Mouse (Mus musculus): ENCODE measurements at regions not wholly inside any gene's neighbourhood (a gene's known extent, or its start where the extent isn't known, plus 50 kb on each side); places are given as distances from the start of the nearest gene placed in this dataset.

DNA sequence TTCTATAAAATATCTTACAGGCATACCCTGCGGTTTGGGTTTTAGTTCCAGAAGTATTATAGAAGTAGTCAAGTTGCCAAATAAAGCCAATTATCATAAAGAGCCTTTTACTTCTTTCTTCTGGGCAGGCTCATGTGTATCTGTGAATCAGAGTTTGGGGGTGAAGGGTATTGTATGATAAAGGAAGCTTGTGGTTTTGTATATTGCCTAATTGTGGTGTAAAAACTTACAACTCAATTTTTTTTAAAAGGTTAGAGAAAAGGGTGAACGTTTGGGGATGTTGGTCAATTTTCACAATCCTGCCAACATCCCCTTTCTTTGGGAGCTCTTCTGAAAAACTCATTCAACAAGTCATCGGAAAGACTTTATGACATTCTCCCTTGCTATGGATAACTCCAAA, 219.0 kb upstream of the Gpr149 start:
- Histone ChIP-seq H3K27me3 (ENCODE audit: control insufficient read depth, insufficient read depth, low read length) (no peaks in the 10 kb centered on the region), H3K4me1 (replicated peaks; ENCODE audit: control insufficient read depth, insufficient read depth) (no peaks in the 10 kb centered on the region), H3K9ac (ENCODE audit: low read length) (no peak overlapping the region), H3K4me2 (replicated peaks; ENCODE audit: low read depth) (no peak overlapping the region), H3K36me3 (ENCODE audit: control insufficient read depth, insufficient read depth, low read length) (no peaks in the 10 kb centered on the region), H3K27ac (replicated peaks) (no peak overlapping the region), H3K4me3 (ENCODE audit: low read depth, low read length) (no peak overlapping the region), H3K9me3 (ENCODE audit: control insufficient read depth, low read length) (no peaks in the 10 kb centered on the region)
- WGBS, result 85% methylated on average over 3 of the region's 3 CpGs
- TF ChIP-seq CTCF (IDR thresholded peaks at IDR 0.05; ENCODE audit: low read depth), result no peak
- TF ChIP-seq EP300 (optimal IDR thresholded peaks at IDR 0.05), result no peak
- ATAC-seq (ENCODE audit: low FRiP score, low TSS enrichment) (no peak), DNase-seq (ENCODE audit: low spot score) (no peak)

DNA sequence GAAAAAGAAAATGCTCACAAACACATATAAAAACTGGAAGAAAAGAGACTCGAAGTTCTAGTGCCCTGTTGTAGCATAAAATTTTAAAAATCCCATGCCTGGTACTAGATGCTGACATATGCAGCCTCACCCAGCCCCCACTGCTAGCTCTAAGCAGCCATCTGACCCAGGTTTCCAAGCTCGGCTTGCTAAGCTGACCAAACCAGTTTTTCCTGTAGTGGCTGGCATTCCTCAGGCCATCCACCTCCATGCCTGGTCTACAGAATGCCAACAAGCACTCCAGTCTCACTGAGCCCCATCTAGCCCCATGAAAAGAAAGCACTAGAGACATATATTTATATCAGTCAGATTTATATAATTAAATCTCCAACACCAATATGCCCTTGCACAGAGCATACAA, 196.1 kb upstream of the Gpr149 start:
- Histone ChIP-seq H3K4me1 (replicated peaks; ENCODE audit: control insufficient read depth, insufficient read depth) (no peaks in the 10 kb centered on the region), H3K9me3 (ENCODE audit: control insufficient read depth, low read length) (no peaks in the 10 kb centered on the region), H3K4me2 (replicated peaks; ENCODE audit: low read depth) (no peak overlapping the region), H3K36me3 (ENCODE audit: control insufficient read depth, insufficient read depth, low read length) (no peaks in the 10 kb centered on the region), H3K9ac (ENCODE audit: low read length) (no peak overlapping the region), H3K27me3 (ENCODE audit: control insufficient read depth, insufficient read depth, low read length) (no peaks in the 10 kb centered on the region), H3K27ac (replicated peaks) (no peak overlapping the region), H3K4me3 (ENCODE audit: low read depth, low read length) (no peak overlapping the region)
- ATAC-seq (ENCODE audit: low FRiP score, low TSS enrichment) (peak; percentile 70; the same call in 1 of the 2 replicates), DNase-seq (ENCODE audit: low spot score) (peak; percentile 42)
- whole genome bisulfite sequencing, result 25% methylated on average over 2 of the region's 2 CpGs
- TF ChIP-seq CTCF (IDR thresholded peaks at IDR 0.05; ENCODE audit: low read depth), result no peak
- TF ChIP-seq EP300 (optimal IDR thresholded peaks at IDR 0.05), result no peak

DNA sequence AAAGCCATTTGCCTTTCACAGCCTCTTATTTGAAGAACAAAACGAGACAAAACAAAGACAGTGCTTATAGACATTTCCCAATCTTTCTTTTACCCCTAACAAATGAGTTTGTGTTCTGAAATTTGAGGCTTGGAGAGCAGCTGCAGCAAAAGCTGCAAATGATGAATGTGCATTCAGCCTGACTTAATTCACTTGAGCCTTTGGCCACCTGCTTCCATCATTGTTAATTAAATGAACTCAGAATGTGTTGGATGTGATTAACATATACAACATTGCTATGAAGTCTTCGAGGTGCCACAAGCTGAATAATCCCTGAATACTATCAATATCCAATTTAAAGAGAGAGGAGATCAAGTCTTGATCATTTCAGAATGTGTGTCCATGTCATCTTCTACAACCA, 181.3 kb upstream of the Gpr149 start:
- Histone ChIP-seq H3K4me3 (ENCODE audit: low read depth, low read length) (no peak overlapping the region), H3K27ac (replicated peaks) (no peak overlapping the region), H3K4me2 (replicated peaks; ENCODE audit: low read depth) (no peak overlapping the region), H3K9ac (ENCODE audit: low read length) (no peak overlapping the region), H3K4me1 (replicated peaks; ENCODE audit: control insufficient read depth, insufficient read depth) (no peaks in the 10 kb centered on the region), H3K27me3 (ENCODE audit: control insufficient read depth, insufficient read depth, low read length) (no peaks in the 10 kb centered on the region), H3K9me3 (ENCODE audit: control insufficient read depth, low read length) (no peaks in the 10 kb centered on the region), H3K36me3 (ENCODE audit: control insufficient read depth, insufficient read depth, low read length) (no peaks in the 10 kb centered on the region)
- TF ChIP-seq EP300 (optimal IDR thresholded peaks at IDR 0.05), result no peak
- TF ChIP-seq CTCF (IDR thresholded peaks at IDR 0.05; ENCODE audit: low read depth), result no peak
- ATAC-seq (ENCODE audit: low FRiP score, low TSS enrichment) (no peak), DNase-seq (ENCODE audit: low spot score) (no peak)
- 25% methylated on average over 2 of the region's 2 CpGs for WGBS

Data from stomach, postnatal 0 days (tissue).